Mouse (Mus musculus) hindlimb bud, embryonic 11.5 days (tissue): ENCODE results near the gene Tmbim1.
"Not testable (repeated sequence)": the region's sequence is repeated elsewhere in the genome, so short reads cannot be mapped to it uniquely, and the experiment has no call there.

ENCODE experiments used
- DNase-seq: peaks from one replicate; pipeline ENCODE4 v3.0.0-alpha.2; 2012; ENCODE audit warnings: low read depth, low spot score; ENCODE audit errors: extremely low spot score

Tmbim1 gene

DNA sequence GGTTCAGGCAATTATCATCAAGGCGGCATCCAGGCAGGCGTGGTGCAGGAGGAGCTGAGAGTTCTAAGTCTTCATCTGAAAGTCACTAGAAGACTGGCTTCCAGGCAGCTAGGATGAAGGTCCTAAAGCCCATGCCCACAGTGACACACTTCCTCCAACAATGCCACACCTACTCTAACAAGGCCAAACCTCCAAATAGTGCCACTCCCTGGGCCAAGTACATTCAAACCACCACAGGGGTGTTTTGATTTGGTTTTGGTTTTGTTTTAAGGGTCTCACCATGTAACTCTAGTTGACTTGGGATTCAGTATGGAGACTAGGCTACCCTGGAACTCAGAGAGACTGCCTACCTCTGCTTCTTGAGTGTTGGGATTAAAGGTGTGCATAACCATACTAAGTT is at the start of gene Tmbim1:
Gene Tmbim1 (minus strand): TSS at position 101 of the 400 bp plus-strand sequence.
- DNase-seq = no peak

DNA sequence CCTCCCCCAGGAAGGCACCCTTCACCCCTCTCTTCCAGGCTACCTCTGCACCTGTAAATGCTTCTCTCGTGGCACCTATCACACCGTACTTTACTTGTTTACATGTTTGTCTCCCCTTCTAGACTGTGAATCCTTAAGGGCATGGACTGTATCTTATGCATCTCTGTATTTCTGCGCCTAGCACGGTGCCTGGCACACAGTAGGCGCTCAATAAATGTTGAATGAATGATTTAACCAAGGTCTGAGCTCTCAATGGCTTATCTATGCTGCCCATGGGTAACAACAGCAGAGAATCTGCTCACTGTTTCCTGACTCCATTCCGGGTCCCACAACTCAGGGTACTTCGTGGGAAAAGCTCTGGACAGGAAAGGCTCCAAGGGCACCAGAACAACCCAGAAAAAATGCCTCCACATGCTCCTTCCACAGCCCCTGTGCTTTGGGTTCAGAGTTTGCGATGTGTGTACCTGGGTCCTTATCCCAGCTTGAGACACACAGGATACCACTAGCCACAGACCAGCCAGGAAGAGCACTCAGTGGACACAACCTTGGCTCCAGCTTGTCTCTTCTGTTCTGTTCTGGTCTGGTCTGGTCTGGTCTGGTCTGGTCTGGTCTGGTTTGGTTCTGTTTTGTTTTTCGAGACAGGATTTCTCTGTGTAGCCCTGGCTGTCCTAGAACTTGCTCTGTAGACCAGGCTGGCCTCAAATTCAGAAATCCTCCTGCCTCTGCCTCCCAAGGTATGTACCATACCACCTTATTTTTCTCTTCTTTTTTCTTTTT is 48.2 kb upstream of the Tmbim1 start:
- DNase-seq = no peak

DNA sequence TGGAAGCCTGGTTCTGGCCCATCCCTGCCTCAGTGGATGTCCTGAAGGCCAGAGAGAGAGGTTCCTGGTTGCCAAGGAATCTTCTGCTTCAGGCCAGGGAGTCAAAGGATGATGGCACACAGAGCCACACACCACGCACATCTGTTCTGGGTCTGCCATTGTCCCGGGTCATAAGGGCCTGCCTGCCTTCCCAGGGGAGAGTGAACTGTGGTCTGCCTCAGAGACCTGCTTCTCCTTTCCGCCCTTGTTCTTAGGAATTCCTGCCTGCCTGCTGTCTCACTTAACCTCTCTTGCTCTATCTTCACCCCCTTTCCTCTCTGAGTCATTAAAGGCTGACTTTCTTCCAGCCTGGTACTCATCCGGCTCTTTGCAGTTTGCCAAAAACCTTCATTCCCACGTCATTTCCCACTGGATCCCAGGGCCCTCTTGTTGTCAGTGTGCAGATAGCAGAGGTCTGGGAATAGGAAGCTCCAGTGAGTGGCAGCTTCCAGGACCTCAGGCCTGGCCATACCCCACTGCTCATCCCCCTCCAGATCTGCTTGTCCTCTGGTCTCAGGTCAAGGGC is 47.2 kb upstream of the Tmbim1 start:
- DNase-seq = no peak

DNA sequence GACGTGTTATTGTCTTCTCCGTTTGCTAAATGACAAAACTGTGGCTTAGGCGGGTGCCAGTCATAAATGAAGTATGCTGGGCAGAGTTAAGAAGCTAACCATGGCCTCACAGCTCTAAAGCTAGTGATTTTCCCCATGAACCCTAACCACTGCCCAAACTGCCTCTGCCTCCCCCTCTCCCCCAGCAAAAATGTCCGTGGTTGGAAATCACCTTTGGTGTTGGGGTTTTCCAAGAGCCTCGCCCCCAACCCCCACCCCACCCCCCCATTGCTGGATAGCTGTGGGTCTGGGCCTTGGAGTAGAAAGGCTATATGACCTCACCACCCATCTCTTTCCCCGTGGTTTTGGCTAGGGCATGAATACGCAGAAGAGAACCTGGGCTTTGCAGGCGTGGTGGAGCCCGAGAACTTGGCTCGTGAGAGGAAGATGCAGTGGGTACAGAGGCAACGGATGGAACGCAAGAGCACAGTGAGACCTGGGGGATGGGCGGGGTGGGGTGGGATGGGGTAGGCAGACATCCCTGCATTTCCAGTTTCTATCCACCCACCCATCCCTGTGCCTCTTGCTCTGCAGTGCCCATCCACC is 45.9 kb upstream of the Tmbim1 start:
- no peak for DNase-seq

DNA sequence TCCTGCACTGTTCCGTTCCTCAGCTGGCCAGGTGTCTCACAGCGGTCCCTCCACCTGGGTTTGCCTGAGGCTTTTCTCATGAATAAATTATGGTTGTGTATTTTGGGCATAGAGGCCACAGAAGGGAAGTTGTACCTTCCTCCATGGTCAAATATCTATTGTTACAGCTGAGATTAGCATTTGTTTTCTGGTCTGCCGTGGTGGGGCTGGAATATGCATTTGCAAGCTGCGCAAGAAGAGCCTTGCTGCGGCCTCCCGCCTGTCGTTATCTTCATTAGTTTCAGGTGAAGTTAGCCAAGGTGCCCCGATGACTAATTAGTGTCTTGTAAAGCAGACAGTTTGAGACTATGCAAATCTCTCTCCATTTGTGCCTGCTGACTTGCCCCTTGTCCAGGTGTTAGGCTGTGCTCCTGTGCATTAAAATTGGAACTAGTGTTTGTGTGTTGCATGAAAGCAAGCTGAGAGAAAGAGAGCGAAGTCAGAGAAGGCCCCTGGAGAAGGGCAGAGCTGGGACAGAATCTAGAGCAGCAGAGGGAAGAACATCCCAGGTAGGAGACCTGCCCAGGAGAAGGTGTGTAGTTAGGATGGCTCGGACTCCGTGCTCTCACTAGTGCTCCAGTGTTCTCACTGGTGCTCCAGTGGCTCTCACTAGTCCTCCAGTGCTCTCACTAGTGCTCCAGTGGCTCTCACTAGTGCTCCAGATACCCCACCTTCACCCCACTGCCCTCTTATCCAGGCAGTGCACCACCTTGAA is 38.9 kb upstream of the Tmbim1 start:
- no peak for DNase-seq

DNA sequence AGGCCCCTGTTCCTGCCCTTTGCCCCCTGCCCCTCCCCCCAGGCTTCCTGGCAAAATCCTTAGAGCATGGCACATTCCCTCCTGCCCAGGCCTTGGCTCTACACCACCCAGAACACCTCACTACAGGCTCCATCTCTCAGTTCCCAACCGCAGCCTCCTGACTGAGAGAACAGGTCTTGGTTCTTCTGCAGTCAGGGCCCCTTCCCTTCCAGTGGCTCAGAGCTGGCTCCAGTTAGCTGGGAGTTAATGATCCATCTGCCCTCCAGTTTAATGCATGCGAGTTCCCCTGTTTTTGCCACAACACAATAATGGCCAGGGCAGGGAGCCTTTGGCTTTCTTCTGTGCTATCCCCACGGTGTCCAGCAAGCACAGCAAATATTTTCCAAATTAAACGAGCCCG is 37.7 kb upstream of the Tmbim1 start:
- DNase-seq = no peak

DNA sequence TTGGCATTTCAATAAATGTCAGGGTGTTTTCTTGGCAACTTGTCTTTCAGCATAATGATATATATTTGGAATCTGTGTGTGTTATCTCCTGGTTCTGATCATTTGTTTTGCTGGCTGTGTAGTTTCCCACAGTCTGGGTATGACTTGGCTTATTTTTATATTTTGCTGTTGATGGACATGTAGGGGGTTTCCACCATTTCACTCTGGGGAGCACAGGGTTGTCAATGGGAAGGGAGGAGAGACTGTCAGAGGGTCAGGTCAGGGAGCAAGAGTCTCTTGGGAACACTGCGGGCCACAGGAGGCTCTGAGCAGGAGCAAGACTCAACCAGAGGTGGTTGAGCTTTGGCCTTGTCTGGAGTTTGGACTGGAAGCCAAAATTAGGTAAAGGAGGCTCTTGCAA is 36.9 kb upstream of the Tmbim1 start:
- DNase-seq = no peak

DNA sequence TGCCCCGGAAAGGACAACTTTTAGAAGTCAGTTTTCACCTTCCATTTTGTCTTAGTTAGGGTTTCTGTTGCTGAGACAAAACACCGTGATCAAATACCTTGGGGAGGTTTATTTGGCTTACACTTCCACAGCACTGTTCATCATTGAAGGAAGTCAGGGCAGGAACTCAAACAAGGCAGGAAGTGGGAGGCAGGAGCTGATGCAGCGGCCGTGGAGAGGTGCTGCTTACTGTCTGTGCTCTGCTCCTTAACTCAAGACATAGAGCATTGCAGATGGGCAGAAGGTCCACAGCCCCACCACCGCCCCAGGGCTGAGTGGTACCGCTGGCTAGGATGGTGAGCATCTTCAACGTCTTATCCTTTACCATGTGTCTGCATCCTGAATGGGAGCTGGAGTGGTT is 36.5 kb upstream of the Tmbim1 start:
- DNase-seq = no peak

DNA sequence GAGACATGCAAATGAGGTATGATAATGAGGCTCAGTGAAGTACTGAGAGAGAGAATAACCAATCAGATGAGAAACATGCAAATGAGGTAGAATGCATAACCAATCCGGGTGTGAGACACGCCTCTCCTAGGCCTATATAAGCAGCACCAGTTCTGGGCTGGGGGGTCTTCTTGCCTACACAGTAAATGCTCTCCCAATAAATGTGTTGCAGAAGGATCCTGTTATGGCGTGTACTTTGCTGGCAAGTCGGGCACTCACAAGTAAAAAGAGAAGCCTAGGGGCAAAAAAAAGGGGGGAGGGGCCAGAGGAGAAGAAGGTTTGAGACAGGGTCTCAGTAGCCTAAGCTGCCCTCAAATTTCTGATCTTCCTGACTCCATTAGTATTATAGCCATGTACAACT is 35.6 kb upstream of the Tmbim1 start:
- DNase-seq = not testable (repeated sequence)

DNA sequence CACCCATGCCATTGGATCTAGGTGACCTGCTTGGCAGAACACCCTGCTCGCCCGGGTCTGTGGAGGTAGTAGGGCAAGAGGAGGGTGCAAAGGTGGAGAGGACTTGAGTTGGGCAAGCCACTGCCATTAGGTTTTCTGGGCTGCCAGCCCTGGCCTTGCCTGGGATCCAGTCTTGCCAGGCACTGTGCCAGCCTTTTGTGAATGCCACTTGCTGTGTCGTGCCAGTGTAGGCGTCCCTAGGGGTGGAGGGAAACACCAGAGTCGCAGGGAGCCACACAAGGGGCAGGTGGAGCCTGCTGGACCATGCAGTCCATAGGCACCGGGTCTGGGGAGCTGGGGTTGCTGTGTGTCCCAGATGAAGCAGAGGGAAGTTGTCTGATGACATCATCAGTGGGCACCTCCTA is 34.9 kb upstream of the Tmbim1 start:
- no peak for DNase-seq

DNA sequence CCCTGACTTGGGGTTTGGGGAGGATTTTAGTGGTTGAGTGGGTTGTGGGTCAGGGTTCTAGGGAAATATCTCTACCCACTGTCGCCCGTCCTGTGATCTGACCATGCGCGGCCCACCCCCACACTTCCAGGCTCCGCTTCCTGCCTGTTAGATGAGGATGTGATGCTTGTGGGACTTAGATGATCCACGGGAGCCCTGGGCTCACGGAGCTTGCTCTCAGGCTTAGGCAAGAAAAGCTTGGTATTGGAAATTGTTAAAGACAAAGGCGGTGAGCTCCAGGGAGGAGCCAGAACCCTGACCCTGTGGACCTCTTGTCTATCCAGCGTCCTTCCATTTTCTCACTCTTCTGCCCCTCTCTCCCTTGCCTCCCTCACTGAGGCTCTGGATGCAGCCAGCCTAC is 34.5 kb upstream of the Tmbim1 start:
- DNase-seq = no peak

DNA sequence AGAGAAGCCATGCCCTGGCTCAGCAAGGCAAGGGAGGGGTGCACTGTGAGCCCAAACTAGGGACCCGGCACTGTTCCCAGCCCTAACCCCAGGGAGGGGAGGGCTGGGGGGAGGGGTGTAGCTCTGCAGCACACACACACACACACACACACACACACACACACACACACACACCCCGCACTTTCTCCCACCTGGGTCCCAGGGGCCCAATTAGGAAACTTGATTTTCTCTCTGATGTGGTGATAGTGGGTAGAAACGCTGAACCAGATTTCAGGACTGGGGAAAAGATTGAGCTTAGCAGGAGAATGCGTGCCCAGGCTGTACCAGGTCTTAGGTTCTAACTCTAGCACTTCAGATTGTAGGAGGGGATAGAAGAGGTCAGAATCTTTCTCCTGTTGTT is 33.2 kb upstream of the Tmbim1 start:
- no peak for DNase-seq

DNA sequence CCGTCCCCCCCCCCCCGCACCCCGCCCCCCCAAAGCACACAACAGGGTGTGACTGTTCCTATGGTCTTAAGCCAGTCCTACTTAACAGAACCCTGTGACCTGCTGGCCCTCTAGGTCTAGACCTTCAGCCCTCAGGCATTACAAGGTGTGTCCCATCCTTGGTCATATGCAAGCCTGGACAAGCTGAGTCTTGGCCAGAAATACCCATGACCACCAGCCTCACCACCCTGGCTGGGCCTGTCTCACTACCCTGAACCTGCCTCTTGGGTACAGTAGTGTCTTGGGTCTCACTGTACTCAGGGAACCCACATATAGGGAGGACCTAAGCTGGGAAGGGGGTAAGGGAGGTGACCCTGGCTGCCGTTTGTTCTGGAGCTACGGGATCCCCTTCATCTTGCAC is 32.6 kb upstream of the Tmbim1 start:
- DNase-seq = no peak

DNA sequence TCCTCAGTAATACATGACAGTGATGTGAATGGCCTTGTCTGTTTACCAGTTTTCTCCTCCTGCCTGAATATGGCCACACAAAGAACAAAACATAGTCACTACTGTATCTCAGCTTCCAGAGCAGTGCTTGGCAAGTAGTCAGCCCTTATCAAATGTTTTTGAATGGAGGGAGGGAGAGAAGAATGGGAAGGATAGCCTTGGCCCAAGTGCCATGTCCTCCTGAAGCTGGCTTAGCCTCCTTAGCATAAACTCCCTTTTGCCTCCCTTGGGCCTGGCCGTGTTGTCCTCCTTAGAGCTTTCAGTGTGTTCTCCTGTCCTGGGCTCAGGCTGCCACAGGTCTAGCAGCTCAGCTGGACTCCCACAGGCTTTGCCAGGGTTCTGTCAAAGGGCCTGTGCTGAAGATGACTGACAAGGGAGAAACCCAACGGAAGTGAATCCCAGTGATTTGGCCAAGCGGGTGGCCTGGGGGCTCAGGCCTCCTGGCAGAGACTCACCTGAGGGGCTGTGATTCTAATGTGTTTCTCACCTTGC is 31.9 kb upstream of the Tmbim1 start:
- no peak for DNase-seq

DNA sequence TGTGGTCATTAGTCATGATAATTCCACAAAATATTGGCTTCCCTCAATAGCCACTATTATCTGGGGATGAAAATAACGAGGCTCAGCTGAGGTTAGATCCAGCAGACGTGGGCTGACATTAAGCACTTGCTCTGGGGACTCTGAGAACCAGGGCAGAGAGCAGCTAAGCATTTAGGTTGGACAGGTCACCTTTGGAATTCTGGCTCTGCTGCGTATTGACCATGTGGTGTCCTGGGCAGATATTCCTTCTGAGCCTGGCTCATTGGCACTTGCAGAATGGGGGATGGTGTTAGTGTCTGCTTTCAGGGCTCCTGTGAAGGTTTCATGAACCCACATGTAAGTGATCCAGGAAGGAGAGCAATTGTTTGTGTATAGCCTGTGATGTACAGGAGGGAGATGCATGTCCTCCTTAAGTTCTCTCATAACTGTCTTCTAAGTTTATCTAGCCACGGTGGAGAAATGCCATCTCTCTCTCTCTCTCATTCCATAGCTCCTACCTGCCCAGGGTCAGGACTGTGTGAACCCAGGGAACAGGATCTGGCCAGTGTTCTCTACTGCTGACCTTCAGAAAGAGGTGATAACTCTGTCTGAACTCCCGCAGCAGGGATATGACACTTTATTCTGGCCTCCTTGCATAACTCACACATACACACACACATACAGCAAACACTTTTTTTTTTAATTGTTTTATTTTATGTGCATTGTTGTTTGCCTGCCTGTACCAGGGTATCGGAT is 30.2 kb upstream of the Tmbim1 start:
- no peak for DNase-seq

DNA sequence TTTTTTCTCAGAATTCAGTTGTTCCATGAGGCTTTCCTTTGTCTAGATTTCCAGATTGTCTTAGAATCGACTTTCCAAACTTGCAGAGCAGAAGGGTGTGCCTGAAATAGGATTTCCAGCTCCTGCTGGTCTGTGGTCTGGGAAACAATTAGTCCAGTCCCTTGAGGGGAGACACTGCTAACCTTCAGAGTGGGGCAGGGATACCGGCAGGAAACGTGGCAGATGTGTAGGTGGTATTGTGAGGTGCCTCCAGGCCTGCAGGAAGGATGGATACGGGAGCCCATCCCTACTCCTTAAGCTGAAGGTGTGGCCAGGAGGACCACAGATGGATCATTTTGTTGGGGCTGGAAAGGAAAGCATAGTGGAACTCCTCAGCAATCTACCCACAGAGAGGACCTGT is 29.6 kb upstream of the Tmbim1 start:
- DNase-seq = no peak

DNA sequence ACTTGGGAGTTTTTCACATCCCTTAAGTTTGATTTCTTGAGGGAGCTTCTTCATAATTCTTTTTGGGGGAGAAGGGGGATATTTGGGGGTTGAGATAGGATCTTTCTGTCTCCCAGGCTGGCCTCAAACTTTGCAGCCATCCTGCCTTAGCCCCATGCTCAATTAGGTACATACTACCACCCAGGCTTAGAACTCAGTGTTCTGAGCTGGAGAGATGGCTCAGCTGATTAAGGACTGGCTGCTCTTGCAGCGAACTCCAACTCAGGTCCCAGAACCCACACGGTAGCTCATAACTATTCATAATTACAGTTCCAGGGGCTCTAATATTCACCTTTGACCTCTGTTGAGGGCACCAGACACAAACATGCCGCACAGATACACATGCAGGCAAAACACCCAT is 29.2 kb upstream of the Tmbim1 start:
- DNase-seq = no peak

DNA sequence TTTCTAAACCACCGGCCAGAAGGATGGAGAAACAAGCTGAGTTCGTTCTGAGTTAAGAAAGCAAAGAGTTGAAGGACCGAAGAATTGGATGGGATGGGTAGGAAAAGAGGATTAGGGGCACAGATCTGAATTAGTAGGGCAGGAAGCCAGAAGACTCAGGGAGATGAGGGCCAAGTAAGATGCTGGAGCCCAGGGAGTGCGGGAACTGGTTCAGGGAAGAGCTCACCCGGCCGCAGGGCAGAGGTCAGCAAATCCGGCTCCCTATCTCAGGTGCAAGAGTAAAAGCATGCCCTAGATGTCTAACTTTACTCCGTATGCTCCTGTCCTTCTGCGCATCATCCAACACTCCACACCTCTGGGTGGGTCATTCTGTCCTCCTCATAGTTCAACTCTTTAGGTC is 27.5 kb upstream of the Tmbim1 start:
- DNase-seq = no peak

DNA sequence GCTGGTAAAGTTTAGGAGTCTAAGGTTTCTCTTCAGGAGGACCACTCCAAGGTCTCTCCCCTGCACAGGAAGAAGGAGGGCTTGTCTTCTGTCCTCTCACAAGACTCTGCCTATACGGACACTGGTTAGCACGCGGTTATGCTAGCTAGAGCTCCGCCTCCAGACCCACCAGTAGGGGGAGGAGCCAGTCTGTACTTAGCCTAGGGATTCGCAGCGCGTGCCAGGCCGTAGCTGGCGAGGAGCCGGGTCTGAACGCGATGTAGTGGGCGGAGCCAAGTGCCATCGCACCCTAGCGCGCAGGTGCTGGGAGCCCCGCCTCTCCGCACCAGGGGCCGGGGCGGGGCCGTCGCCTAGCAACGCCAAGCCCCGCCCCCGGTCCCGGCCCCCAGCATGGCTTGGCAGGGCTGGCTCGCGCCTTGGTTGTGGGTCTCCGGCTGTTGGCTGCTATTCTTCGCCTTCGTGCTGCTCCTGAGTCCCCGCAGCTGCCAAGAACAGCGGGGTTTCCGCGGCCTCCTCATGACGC is 26.9 kb upstream of the Tmbim1 start:
- peak; percentile 87 for DNase-seq

DNA sequence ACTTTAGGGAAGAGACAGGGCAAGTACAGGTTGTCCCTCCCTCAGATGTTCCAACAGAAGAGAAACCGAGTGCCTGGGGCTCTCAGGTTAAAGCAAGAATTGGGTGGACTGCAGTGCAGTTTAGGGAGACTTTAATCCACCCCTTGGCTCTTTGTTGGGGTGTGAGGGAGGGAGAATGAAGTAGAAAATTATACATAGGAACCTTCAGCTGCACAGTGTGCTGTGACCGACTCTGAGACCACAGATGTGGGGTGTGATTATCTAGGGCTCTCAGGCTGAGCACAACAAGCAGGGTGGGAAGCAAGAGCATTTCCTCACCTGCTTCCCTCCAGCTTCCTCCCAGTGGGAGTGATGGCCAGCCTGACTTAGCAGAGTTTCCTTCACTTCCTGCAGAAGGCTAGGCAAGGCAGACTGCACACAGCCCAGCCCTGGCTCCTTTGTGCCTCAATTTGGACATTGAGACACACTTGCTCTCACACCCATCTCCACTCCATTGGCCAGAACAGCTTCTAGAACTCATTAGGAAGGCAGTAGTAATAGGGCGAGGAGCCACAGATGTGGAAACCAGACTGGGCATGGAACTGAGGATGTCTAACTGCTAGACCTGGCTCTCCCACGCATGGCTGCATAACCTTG is 25.7 kb upstream of the Tmbim1 start:
- no peak for DNase-seq
